Mouse (Mus musculus) intestine, embryonic 16.5 days (tissue): ENCODE measurements at regions not wholly inside any gene's neighbourhood (a gene's known extent, or its start where the extent isn't known, plus 50 kb on each side); places are given as distances from the start of the nearest gene placed in this dataset.
A peak's percentile ranks its signal among the peaks of the same experiment; 100 is the strongest.

ENCODE experiments used
- ATAC-seq: fragments of 200-750 bp; cut with Nextera tagmentation; 2 replicates; pipeline ENCODE4 v1.8.0; 2017; ENCODE audit warnings: moderate TSS enrichment, moderate library complexity
- H3K27ac ChIP-seq: fragments of 300-500 bp; sonication (generic); 2 replicates; pipeline ENCODE4 v1.5.1; 2014; ENCODE audit warnings: mild to moderate bottlenecking, low read length
- H3K27me3 ChIP-seq: fragments of 300-500 bp; sonication (generic); replicated peaks from 2 replicates; pipeline ENCODE4 v1.6.1; 2014; ENCODE audit warnings: low read length, control low read depth, mixed read lengths; ENCODE audit not compliant: control insufficient read depth, insufficient read depth
- H3K36me3 ChIP-seq: fragments of 300-500 bp; sonication (generic); 2 replicates; pipeline ENCODE4 v1.6.1; 2014; ENCODE audit warnings: low read length, control low read depth; ENCODE audit not compliant: control insufficient read depth, insufficient read depth
- H3K4me1 ChIP-seq: fragments of 300-500 bp; sonication (generic); 2 replicates; pipeline ENCODE4 v1.6.1; 2014; ENCODE audit warnings: low read length, control low read depth, mixed read lengths; ENCODE audit not compliant: control insufficient read depth, insufficient read depth
- H3K4me2 ChIP-seq: fragments of 300-500 bp; sonication (generic); 2 replicates; pipeline ENCODE4 v1.6.1; 2014; ENCODE audit warnings: low read depth, low read length, control low read depth
- H3K4me3 ChIP-seq: fragments of 300-500 bp; sonication (generic); 2 replicates; pipeline ENCODE4 v1.5.1; 2014; ENCODE audit warnings: mild to moderate bottlenecking, low read length
- H3K9ac ChIP-seq: fragments of 300-500 bp; sonication (generic); 2 replicates; pipeline ENCODE4 v1.6.1; 2014; ENCODE audit warnings: low read depth, low read length
- H3K9me3 ChIP-seq: fragments of 300-500 bp; sonication (generic); 2 replicates; pipeline ENCODE4 v1.6.1; 2016; ENCODE audit warnings: low read length, control low read depth; ENCODE audit not compliant: control insufficient read depth
- WGBS: fragments of 180-500 bp; shearing (Covaris S2); extraction: QIAGEN DNeasy Blood & Tissue Kit; methylation state at CpG from one replicate; pipeline ENCODE4 v1.1.7; 2014; 5-methylcytosine and 5-hydroxymethylcytosine counted together

DNA sequence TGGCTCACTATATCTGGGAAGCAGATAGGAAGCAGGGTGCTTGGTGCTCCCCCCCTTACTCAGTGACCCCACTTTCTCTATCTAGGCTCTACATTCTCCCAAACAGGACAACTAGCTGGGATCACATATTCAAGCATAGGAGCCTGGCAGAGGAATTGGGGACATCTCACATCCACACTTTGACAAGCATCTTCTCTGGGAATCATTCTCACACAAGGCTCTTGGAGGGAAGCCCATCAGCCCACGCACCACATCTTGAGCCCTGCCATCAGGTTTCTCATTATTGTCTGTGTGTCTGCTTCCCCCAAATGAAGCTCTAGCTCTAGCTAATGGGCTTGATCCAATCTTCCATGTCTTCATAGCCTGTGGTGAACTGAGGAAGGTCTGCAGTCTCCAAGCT, 362.4 kb upstream of the Xylt1 start:
- WGBS, result 76% methylated on average over 1 of the region's 1 CpGs
- Histone ChIP-seq H3K27me3 (no peaks in the 10 kb centered on the region), H3K9ac (no peak overlapping the region), H3K9me3 (no peaks in the 10 kb centered on the region), H3K4me3 (no peak overlapping the region), H3K4me1 (no peaks in the 10 kb centered on the region), H3K27ac (no peak overlapping the region), H3K4me2 (no peak overlapping the region), H3K36me3 (no peaks in the 10 kb centered on the region)
- no peak for ATAC-seq

DNA sequence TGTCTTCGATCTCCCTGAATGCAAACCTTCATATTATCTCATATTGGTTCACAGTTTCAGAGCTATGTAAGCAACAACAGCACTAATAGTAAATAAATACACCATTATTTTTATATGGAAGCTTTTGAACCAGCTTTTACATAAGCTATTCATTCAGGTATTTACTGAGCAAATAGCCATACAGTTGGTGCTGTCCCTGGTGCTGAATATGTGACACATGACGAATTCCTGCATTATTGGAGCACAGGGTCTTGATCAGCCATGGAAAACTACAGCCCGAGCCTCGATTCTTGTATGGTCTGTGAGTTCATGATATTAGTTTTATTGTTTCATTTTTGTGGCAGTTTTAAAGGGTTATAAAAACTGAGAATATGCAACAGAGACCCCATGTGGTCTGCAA, 359.1 kb upstream of the Xylt1 start:
- Histone ChIP-seq H3K9me3 (no peaks in the 10 kb centered on the region), H3K27ac (no peak overlapping the region), H3K4me2 (no peak overlapping the region), H3K4me1 (no peaks in the 10 kb centered on the region), H3K36me3 (no peaks in the 10 kb centered on the region), H3K4me3 (no peak overlapping the region), H3K27me3 (no peaks in the 10 kb centered on the region), H3K9ac (no peak overlapping the region)
- ATAC-seq, result no peak
- 51% methylated on average over 4 of the region's 4 CpGs for WGBS

DNA sequence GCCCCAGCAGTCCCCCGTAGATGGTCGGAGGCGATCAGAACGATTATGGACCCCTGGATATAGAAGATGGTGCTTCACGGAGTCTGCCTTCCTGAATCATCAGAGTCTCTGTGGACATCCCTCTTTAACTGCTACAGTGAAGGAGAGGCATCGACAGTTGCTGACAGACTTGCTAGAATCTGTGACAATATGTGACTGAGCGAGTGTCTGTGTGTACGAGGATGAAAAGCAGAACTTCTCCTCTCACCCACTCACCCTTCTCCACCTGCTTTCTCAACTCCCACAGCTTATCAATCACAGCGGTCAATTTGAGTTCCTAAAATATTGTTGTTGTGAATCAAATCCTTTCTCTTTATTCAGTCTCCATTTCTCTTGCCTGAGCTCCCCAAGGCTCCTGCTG, 335.9 kb upstream of the Xylt1 start:
- no peak for ATAC-seq
- H3K36me3 ChIP-seq, result no peaks in the 10 kb centered on the region
- 80% methylated on average over 9 of the region's 9 CpGs for WGBS
- H3K4me1 ChIP-seq, result no peaks in the 10 kb centered on the region
- H3K4me2 ChIP-seq, result no peak overlapping the region
- no peak overlapping the region for H3K4me3 ChIP-seq
- H3K9me3 ChIP-seq, result no peaks in the 10 kb centered on the region
- no peak overlapping the region for H3K27ac ChIP-seq
- H3K27me3 ChIP-seq, result no peaks in the 10 kb centered on the region
- H3K9ac ChIP-seq, result no peak overlapping the region

DNA sequence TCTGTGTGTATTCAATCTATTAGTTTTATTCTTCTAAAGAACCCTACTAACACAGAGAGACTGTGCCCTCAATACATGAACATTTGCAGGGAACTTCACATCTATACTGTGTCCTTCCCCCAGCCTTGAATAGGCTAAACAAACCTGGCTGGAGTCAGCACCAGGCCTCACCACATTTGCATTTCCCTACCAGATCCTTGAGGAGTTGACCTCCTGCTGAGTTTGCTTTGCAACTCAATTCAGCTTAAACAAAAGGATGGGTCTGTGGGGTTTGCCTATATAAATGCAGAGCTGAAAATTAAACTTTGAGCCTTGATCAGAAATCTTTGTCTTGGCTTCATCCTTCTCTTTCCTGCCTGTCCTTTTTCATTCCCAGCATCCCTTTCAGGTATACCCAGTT, 331.5 kb upstream of the Xylt1 start:
- H3K27me3 ChIP-seq, result no peaks in the 10 kb centered on the region
- no peak overlapping the region for H3K27ac ChIP-seq
- H3K4me1 ChIP-seq, result no peaks in the 10 kb centered on the region
- H3K4me3 ChIP-seq, result no peak overlapping the region
- no peaks in the 10 kb centered on the region for H3K36me3 ChIP-seq
- no peak overlapping the region for H3K9ac ChIP-seq
- H3K4me2 ChIP-seq, result no peak overlapping the region
- H3K9me3 ChIP-seq, result no peaks in the 10 kb centered on the region
- no peak for ATAC-seq

DNA sequence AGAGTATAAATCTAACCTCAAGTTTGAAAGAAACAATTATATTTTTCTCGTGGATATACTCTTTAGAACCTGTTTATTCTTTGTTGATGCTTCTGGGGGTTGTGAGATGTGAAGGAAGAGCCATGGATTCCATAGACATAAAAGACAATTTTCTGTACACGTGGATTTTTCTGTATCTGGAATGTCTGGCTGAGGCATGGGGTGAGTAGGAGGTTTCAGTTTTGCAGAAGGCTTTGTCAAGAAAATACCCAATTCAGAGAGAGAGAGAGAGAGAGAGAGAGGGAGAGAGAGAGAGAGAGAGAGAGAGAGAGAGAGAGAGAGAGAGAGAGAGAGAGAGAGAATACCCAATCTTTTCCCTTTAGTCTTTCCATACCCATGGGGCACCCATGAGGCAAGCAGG, 315.0 kb upstream of the Xylt1 start:
- H3K9me3 ChIP-seq, result no peaks in the 10 kb centered on the region
- no peak overlapping the region for H3K9ac ChIP-seq
- H3K27me3 ChIP-seq, result no peaks in the 10 kb centered on the region
- H3K4me1 ChIP-seq, result no peaks in the 10 kb centered on the region
- no peak overlapping the region for H3K4me2 ChIP-seq
- no peaks in the 10 kb centered on the region for H3K36me3 ChIP-seq
- ATAC-seq, result no peak
- 59% methylated on average over 2 of the region's 2 CpGs for WGBS
- no peak overlapping the region for H3K27ac ChIP-seq
- no peak overlapping the region for H3K4me3 ChIP-seq

DNA sequence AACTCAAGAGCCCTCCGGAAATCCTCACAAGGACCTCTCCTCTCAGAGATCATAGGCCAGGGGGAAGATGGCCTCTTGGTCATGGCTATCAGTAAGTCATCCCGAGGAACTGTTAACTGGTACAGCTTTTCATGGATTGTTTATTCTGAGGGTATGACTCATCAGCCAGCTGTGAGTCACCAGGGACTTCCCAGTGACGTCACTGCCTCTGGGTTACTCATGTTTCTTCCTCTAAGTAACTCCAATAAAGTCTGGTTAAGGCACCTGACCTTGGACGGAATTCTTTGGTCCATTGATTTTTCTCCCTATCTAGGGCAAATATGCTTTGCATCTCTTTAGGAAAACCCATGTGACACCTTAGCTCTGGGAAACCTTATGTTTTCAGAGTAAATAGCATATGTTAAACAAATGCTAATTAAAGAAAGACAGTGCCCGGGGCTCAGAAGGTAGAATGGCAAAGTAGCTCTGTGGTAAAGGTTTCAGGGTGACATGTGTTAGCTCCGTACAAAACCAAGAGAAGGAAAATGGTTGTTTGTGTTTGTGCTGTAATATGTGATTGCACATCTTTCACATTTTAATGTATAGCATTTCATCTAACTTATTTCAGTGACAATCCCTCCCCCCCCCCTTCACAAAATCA, 289.7 kb upstream of the Xylt1 start:
- H3K4me3 ChIP-seq, result no peak overlapping the region
- WGBS, result 32% methylated on average over 6 of the region's 6 CpGs

DNA sequence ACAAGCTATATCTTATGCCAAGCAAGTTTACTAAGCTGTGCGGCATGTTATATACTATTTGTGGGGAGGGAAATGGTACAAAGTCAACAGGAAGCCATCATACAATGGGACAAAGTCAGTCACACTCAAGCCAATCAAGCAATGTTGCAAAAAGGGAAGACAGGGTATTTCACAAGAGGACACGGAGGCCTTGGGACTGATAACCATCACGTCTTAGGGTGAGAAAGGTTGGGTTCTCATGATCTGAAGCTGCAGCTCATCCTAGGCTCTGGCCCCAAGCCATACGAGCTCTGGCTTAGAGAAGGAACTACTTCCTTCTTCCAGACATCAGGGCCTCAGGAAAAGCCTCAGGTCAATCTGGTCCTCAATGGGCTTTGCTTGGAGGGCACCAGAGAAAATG, 287.9 kb upstream of the Xylt1 start:
- no peaks in the 10 kb centered on the region for H3K27me3 ChIP-seq
- no peak overlapping the region for H3K4me2 ChIP-seq
- H3K36me3 ChIP-seq, result no peaks in the 10 kb centered on the region
- no peak overlapping the region for H3K9ac ChIP-seq
- no peak for ATAC-seq
- H3K4me3 ChIP-seq, result no peak overlapping the region
- H3K27ac ChIP-seq, result no peak overlapping the region
- WGBS, result 80% methylated on average over 4 of the region's 4 CpGs
- peaks cover 3% of the 10 kb centered on the region; the same call in 1 of the 2 replicates for H3K4me1 ChIP-seq
- no peaks in the 10 kb centered on the region for H3K9me3 ChIP-seq

More for the DNA sequence above, 289.7 kb upstream of the Xylt1 start:
- Histone ChIP-seq H3K9ac (no peak overlapping the region), H3K27me3 (no peaks in the 10 kb centered on the region), H3K9me3 (no peaks in the 10 kb centered on the region), H3K36me3 (no peaks in the 10 kb centered on the region), H3K4me1 (peaks cover 3% of the 10 kb centered on the region; the same call in 1 of the 2 replicates), H3K4me2 (no peak overlapping the region), H3K27ac (no peak overlapping the region)
- peak; percentile 89 for ATAC-seq

DNA sequence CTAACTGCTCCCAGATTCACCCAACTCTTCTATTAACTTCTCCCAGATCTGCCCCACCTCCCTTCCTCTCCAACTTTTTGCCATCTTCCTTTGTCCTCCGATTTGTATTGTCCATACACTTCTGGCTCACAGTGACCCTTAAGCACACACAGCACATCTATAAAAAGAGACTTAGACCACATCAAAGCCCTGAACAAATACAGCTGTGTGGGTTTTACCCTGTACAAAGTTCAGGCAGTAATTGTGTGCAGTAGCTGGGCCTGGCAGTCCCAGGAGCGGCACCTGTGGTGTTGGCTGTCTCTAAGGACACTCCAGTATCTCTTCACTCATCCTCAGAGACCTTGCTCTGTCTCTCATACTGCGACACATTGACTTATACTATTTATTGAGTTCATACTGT, 283.2 kb upstream of the Xylt1 start:
- peak; percentile 96 for ATAC-seq
- no peaks in the 10 kb centered on the region for H3K36me3 ChIP-seq
- H3K9me3 ChIP-seq, result no peaks in the 10 kb centered on the region
- H3K27me3 ChIP-seq, result no peaks in the 10 kb centered on the region
- WGBS, result 53% methylated on average over 3 of the region's 3 CpGs
- H3K27ac ChIP-seq, result no peak overlapping the region
- no peaks in the 10 kb centered on the region for H3K4me1 ChIP-seq
- no peak overlapping the region for H3K4me3 ChIP-seq
- no peak overlapping the region for H3K9ac ChIP-seq
- no peak overlapping the region for H3K4me2 ChIP-seq

DNA sequence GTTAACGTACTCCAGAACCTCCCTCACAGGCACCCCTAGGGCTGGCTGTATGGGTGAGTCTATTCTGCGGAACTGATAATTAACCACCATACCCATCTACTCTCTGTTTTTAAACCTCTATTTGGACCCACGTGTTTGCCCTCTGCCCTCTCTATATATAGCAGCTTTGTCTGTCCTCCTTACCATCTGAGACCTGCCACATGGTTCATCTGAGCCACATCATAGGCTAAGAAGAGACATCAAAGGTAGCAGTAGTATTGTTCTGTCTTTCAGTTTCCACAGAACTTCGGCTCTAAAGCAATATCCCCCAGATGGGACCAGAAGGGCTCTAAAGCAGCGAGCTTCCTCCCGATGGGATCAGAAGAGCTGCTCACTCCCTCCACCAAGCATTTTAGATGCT, 281.7 kb upstream of the Xylt1 start:
- Histone ChIP-seq H3K27ac (no peak overlapping the region), H3K4me3 (no peak overlapping the region), H3K4me1 (no peaks in the 10 kb centered on the region), H3K9ac (no peak overlapping the region), H3K36me3 (no peaks in the 10 kb centered on the region), H3K4me2 (no peak overlapping the region), H3K27me3 (no peaks in the 10 kb centered on the region), H3K9me3 (no peaks in the 10 kb centered on the region)
- ATAC-seq, result no peak
- 64% methylated on average over 6 of the region's 6 CpGs for whole genome bisulfite sequencing

DNA sequence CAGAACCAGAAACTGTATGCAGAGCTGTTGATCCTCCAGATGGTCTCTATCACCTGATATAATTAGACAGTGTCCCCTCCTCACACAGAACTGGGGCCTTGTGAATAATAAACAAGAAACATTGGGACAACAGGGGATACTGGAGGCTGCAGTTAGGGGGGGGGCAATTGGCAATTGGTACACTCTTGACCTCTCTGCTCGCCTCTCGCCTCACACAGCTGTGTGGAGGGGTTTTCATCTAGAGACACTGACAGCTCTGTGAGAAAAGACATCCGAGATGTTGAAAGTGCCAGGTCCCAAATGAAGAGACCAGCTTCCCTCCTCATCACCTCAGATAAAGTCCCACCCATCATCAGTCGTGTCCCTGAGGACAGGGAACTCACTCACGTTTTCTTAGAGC, 277.7 kb upstream of the Xylt1 start:
- Histone ChIP-seq H3K4me3 (no peak overlapping the region), H3K9ac (no peak overlapping the region), H3K27me3 (no peaks in the 10 kb centered on the region), H3K36me3 (no peaks in the 10 kb centered on the region), H3K9me3 (no peaks in the 10 kb centered on the region), H3K4me1 (no peaks in the 10 kb centered on the region), H3K27ac (no peak overlapping the region), H3K4me2 (no peak overlapping the region)
- no peak for ATAC-seq
- WGBS, result 51% methylated on average over 5 of the region's 5 CpGs
